Mouse (Mus musculus) embryonic facial prominence, embryonic 15.5 days (tissue): ENCODE data around the gene Fcgrt. TPM values are rescaled to one million over a fixed set of nuclear protein-coding genes. Genes with fewer than 3 reads are reported as not detected.
A peak's percentile ranks its signal among the peaks of the same experiment; 100 is the strongest.

Experiments used
- ATAC-seq: fragments of 200-750 bp; cut with Nextera tagmentation; 2 replicates; pipeline ENCODE4 v1.8.0; 2017; ENCODE audit warnings: low read depth, moderate TSS enrichment; ENCODE audit not compliant: insufficient number of reproducible peaks, low FRiP score, low TSS enrichment
- H3K27ac ChIP-seq: fragments of 300-500 bp; sonication (generic); replicated peaks from 2 replicates; pipeline ENCODE4 v1.5.1; 2015; ENCODE audit warnings: mild to moderate bottlenecking, inconsistent platforms
- H3K27me3 ChIP-seq: fragments of 300-500 bp; sonication (generic); 2 replicates; pipeline ENCODE4 v1.6.1; 2015; ENCODE audit warnings: inconsistent platforms
- H3K36me3 ChIP-seq: fragments of 300-500 bp; sonication (generic); 2 replicates; pipeline ENCODE4 v1.6.1; 2015; ENCODE audit warnings: mild to moderate bottlenecking, inconsistent platforms
- H3K4me1 ChIP-seq: fragments of 300-500 bp; sonication (generic); 2 replicates; pipeline ENCODE4 v1.6.1; 2015; ENCODE audit warnings: inconsistent platforms
- H3K4me2 ChIP-seq: fragments of 300-500 bp; sonication (generic); replicated peaks from 2 replicates; pipeline ENCODE4 v1.6.1; 2015; ENCODE audit warnings: mild to moderate bottlenecking, inconsistent platforms
- H3K4me3 ChIP-seq: fragments of 300-500 bp; sonication (generic); replicated peaks from 2 replicates; pipeline ENCODE4 v1.5.1; 2015; ENCODE audit warnings: mild to moderate bottlenecking, inconsistent platforms
- H3K9ac ChIP-seq: fragments of 300-500 bp; sonication (generic); 2 replicates; pipeline ENCODE4 v1.6.1; 2015; ENCODE audit warnings: inconsistent platforms
- H3K9me3 ChIP-seq: fragments of 300-500 bp; sonication (generic); replicated peaks from 2 replicates; pipeline ENCODE4 v1.6.1; 2016; ENCODE audit warnings: inconsistent platforms
- WGBS: fragments of 180-500 bp; shearing (Covaris S2); methylation state at CpG from one replicate; pipeline ENCODE4 v1.1.7; 2015; 5-methylcytosine and 5-hydroxymethylcytosine counted together
- polyA plus RNA-seq: library from polyadenylated mRNA; unstranded; fragments of >200 nt; fragmentation: Nextera tagmentation; extraction: Ambion mirVana; gene quantifications from 2 replicates; pipeline ENCODE4 v1.2.1, GENCODE M21; 2015

Fcgrt gene
- polyA plus RNA-seq, 1 experiment from 2014 or later, result 126 TPM

DNA sequence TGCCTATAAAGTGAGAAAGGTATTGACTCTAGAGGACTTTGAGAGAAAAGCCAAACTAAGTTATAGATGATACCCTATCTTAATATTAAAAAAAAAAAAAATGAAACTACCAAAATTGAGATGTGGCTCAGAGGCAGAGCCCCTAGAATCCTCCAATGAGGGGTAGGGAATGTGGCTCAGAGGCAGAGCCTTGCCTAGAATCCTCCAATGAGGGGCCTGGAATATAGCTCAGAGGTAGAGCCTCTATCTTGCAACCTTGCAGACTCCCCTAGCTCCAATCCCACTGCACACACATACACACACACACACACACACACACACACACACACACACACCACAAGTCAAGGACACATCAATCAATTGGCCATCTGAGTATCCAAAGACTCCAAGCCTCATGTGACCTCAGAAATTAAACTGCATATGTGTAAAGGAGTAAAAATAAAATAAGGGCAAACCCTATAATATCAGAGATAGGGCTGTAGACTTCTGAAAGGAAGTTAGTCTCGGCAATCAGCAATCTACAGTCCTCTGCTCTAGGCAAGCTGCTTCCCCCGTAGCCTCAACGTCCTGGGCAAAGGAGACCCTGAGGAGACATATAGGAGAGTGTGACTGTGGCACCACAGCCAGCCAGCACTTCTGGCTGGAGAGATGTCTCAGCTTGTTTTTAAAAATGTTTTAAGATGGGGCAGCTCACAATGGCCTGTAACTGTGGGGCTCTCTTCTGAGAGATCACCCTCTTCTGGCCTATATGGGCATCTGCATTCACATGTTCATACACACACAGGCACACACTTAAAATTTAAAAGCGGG lies 36.3 kb downstream of the Fcgrt start:
- WGBS, result 79% methylated on average over 4 of the region's 4 CpGs
- Histone ChIP-seq H3K9me3 (no peaks in the 10 kb centered on the region), H3K4me3 (no peak overlapping the region), H3K36me3 (no peaks in the 10 kb centered on the region), H3K4me2 (no peak overlapping the region), H3K27me3 (no peaks in the 10 kb centered on the region), H3K9ac (no peak overlapping the region), H3K27ac (no peak overlapping the region), H3K4me1 (peaks cover 6% of the 10 kb centered on the region; the same call in 1 of the 2 replicates)
- ATAC-seq, result no peak

GRCm38 (mm10) chr7:45062239-45062835 lies 41.3 kb downstream of the Fcgrt start, which contains the start of the genes Nosip and Prrg2:
Nosip (plus strand) TSS chr7:45062429.
Prrg2 (minus strand) TSS chr7:45062677.
- under 1% methylated on average over 31 of the region's 31 CpGs for WGBS
- Histone ChIP-seq H3K4me1 (peaks cover 14% of the 10 kb centered on the region), H3K27me3 (no peaks in the 10 kb centered on the region), H3K9ac (peak within 1 kb of the TSS; percentile 58), H3K4me2 (peak within 1 kb of the TSS; percentile 57), H3K4me3 (peak within 1 kb of the TSS; percentile 80), H3K9me3 (no peaks in the 10 kb centered on the region), H3K36me3 (no peaks in the 10 kb centered on the region), H3K27ac (peak within 1 kb of the TSS; percentile 98)
- ATAC-seq, result peak; percentile 90

GRCm38 (mm10) chr7:45061532-45062075 lies 42.0 kb downstream of the Fcgrt start:
- Histone ChIP-seq H3K4me1 (peaks cover 14% of the 10 kb centered on the region), H3K9ac (peak overlapping the region; percentile 31), H3K27me3 (no peaks in the 10 kb centered on the region), H3K4me3 (peak overlapping the region; percentile 80), H3K36me3 (no peaks in the 10 kb centered on the region), H3K27ac (peak overlapping the region; percentile 98), H3K4me2 (peak overlapping the region; percentile 57), H3K9me3 (no peaks in the 10 kb centered on the region)
- WGBS, result 10% methylated on average over 11 of the region's 11 CpGs
- ATAC-seq, result 0 out of 2 replicates have a peak, but pooled peaks have one; percentile 0

DNA sequence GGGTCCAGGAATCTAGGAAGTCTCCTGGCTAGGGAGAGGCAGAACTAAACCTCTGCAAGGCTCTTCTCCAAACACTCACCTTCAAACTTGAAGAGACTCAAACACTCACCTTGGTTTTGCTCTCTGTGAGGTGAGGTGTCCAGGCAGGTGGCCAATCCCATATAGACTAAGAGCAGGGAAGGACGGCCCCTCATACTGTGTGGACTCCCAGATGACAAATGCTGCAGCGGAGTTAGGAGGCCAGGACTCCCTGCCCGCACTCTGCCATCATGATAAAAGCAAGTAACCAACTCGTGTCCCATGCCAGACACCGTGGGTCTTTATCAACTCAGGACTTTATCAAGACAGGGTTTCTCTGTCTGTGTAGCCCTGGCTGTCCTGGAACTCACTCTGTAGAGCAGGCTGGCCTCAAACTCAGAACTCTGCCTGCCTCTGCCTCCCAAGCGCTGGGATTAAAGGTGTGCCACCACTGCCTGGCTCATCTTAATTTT lies 43.0 kb downstream of the Fcgrt start:
- WGBS, result 93% methylated on average over 6 of the region's 6 CpGs
- Histone ChIP-seq H3K27ac (no peak overlapping the region), H3K9ac (no peak overlapping the region), H3K4me3 (peak overlapping the region; percentile 80; the same call in 1 of the 2 replicates), H3K4me1 (peaks cover 14% of the 10 kb centered on the region), H3K4me2 (peak overlapping the region; percentile 57; the same call in 1 of the 2 replicates), H3K27me3 (no peaks in the 10 kb centered on the region), H3K36me3 (no peaks in the 10 kb centered on the region), H3K9me3 (no peaks in the 10 kb centered on the region)
- no peak for ATAC-seq

DNA sequence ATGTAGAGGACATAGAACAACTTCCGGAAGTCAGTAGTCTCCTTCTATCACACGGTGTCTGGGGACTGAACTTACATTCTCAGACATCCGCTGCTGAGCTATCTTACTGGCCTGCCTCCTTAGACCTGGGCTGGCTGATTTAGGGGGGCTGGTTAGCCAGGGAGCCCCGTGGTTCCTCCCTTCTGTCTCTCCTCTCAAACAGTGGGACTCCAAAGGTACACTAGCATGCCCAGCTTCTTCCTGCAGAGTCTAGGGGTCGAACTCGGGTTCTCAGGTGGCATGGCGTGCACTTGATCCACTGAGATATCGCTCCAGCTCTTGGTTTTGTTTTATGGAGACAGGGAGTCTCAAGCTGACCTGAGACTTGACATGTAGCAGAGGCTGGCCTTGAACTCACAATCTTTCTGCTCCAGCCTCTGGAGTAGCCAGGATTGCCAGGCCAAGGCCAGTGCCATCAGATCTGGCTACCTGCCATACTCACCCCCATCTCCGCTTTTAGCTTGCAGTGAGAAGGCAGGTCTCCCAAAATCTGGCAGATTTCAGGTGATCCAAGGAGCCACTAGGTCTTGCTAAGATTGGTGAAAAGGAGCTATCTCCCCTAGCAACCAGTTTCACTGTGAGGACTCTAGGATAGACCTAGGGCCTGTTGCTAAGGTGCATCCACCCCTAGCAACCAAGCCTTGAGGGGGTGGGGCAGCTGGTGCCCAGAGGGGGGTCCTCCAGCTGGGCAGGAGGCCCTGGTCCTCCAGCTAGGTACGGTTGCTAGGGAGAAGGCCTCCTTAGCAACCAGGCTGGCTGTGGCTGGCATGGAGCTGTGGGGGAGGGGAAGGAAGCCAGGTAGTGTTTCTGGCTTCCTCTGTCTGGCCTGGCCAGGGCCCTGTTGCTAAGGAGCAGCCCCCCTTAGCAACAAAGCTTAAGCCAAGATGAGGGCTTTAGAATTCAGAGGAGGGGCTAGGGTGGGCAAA lies 44.8 kb downstream of the Fcgrt start:
- H3K9me3 ChIP-seq, result no peaks in the 10 kb centered on the region
- 74% methylated on average over 10 of the region's 10 CpGs for WGBS
- H3K4me2 ChIP-seq, result no peak overlapping the region
- no peak overlapping the region for H3K4me3 ChIP-seq
- no peak overlapping the region for H3K27ac ChIP-seq
- no peaks in the 10 kb centered on the region for H3K27me3 ChIP-seq
- H3K9ac ChIP-seq, result no peak overlapping the region
- no peaks in the 10 kb centered on the region for H3K36me3 ChIP-seq
- ATAC-seq, result no peak
- H3K4me1 ChIP-seq, result peaks cover 19% of the 10 kb centered on the region

DNA sequence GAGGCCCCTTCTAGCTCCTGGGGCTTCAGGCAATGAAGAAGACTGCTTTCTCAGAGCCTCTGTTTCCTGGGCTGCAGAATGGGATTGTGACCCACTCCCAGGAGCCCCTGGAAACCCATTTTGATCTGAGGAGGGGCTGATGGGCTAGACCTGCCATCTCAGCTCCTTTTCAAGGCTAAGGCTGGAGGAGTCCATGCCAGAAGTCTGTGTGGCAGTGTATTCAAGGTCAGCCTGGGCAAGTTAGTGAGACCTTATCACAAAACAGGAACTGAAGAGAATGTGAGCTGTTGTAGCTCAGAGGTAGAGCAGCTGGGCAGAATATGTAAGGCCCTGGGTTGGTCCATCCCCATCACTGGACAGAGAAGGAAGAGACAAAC lies 46.7 kb downstream of the Fcgrt start:
- no peak for ATAC-seq
- Histone ChIP-seq H3K4me1 (peaks cover 16% of the 10 kb centered on the region), H3K4me2 (no peak overlapping the region), H3K9me3 (no peaks in the 10 kb centered on the region), H3K27ac (no peak overlapping the region), H3K36me3 (no peaks in the 10 kb centered on the region), H3K27me3 (no peaks in the 10 kb centered on the region), H3K4me3 (no peak overlapping the region), H3K9ac (no peak overlapping the region)

GRCm38 (mm10) chr7:45056329-45056971 lies 47.2 kb downstream of the Fcgrt start:
- Histone ChIP-seq H3K4me3 (no peak overlapping the region), H3K9me3 (no peaks in the 10 kb centered on the region), H3K9ac (no peak overlapping the region), H3K27me3 (no peaks in the 10 kb centered on the region), H3K27ac (no peak overlapping the region), H3K36me3 (no peaks in the 10 kb centered on the region), H3K4me1 (peaks cover 17% of the 10 kb centered on the region), H3K4me2 (no peak overlapping the region)
- 64% methylated on average over 14 of the region's 14 CpGs for WGBS
- no peak for ATAC-seq

GRCm38 (mm10) chr7:45053931-45054510 lies 49.6 kb downstream of the Fcgrt start:
- peak overlapping the region; percentile 79 for H3K4me3 ChIP-seq
- peak overlapping the region; percentile 46 for H3K9ac ChIP-seq
- H3K27ac ChIP-seq, result peak overlapping the region; percentile 100
- peak overlapping the region; percentile 94 for H3K4me2 ChIP-seq
- peaks cover 13% of the 10 kb centered on the region for H3K36me3 ChIP-seq
- H3K27me3 ChIP-seq, result no peaks in the 10 kb centered on the region
- peaks cover 22% of the 10 kb centered on the region for H3K4me1 ChIP-seq
- H3K9me3 ChIP-seq, result no peaks in the 10 kb centered on the region
- WGBS, result under 1% methylated on average over 33 of the region's 33 CpGs
- ATAC-seq, result peak; percentile 95

- Histone ChIP-seq H3K9me3 (no peaks in the 10 kb centered on the region), H3K9ac (peak overlapping the region; percentile 83), H3K27me3 (no peaks in the 10 kb centered on the region), H3K4me1 (peaks cover 26% of the 10 kb centered on the region), H3K4me2 (peak overlapping the region; percentile 94), H3K27ac (peak overlapping the region; percentile 100), H3K4me3 (peak overlapping the region; percentile 79), H3K36me3 (peaks cover 20% of the 10 kb centered on the region)
- ATAC-seq, result peak; percentile 65
- WGBS, result under 1% methylated on average over 52 of the region's 59 CpGs
These were observed 50.3 kb downstream of the Fcgrt start for GRCm38 (mm10) chr7:45053117-45053930.
